Mouse (Mus musculus) spleen, adult 2 months (tissue): ENCODE measurements around the gene Hdhd3. TPM values are rescaled to one million over a fixed set of nuclear protein-coding genes. Genes with fewer than 3 reads are reported as not detected.
A peak's percentile ranks its signal among the peaks of the same experiment; 100 is the strongest.

Source experiments
- DNase-seq, 2 experiments: peaks; one replicate each; pipeline versions ENCODE4 v3.0.0 to v3.0.0-alpha.2; 2012 to 2021; ENCODE audit warnings: low spot score in 2 of 2, low read depth in 1 of 2
- H3K27ac ChIP-seq: fragments of 200-500 bp; 2 replicates; pipeline ENCODE4 v1.5.1; 2012; ENCODE audit warnings: low read length, inconsistent platforms; ENCODE audit not compliant: insufficient read depth
- H3K27me3 ChIP-seq: fragments of 200-500 bp; 2 replicates; pipeline ENCODE4 v1.6.1; 2012; ENCODE audit warnings: mild to moderate bottlenecking, moderate library complexity, low read length, inconsistent platforms; ENCODE audit not compliant: control insufficient read depth, insufficient read depth
- H3K36me3 ChIP-seq: fragments of 200-500 bp; 2 replicates; pipeline ENCODE4 v1.6.1; 2012; ENCODE audit warnings: mild to moderate bottlenecking, low read length, inconsistent platforms; ENCODE audit not compliant: control insufficient read depth, insufficient read depth
- H3K4me1 ChIP-seq: fragments of 200-500 bp; 2 replicates; pipeline ENCODE4 v1.6.1; 2011; ENCODE audit warnings: inconsistent platforms; ENCODE audit not compliant: control insufficient read depth, insufficient read depth, insufficient read length
- H3K4me3 ChIP-seq: fragments of 200-500 bp; 2 replicates; pipeline ENCODE4 v1.5.1; 2011; ENCODE audit warnings: mild to moderate bottlenecking, inconsistent platforms; ENCODE audit not compliant: insufficient read depth, insufficient read length; ENCODE audit errors: extremely low read depth
- CTCF ChIP-seq: fragments of 200-500 bp; IDR thresholded peaks from 2 replicates; pipeline ENCODE4 v1.5.1; 2011; ENCODE audit warnings: mild to moderate bottlenecking, inconsistent platforms; ENCODE audit not compliant: insufficient read depth, insufficient read length, insufficient replicate concordance; ENCODE audit errors: extremely low read depth
- POLR2A ChIP-seq: fragments of 200-500 bp; IDR thresholded peaks from 2 replicates; pipeline ENCODE4 v1.6.1; 2011; ENCODE audit warnings: low read depth, low read length, inconsistent platforms
- WGBS: fragments of 180-500 bp; shearing (Covaris S2); methylation state at CpG from one replicate; pipeline ENCODE4 v1.1.7; 2018; 5-methylcytosine and 5-hydroxymethylcytosine counted together
- polyA plus RNA-seq: library from polyadenylated mRNA; depleted of rRNA; stranded (reverse); fragments of >200 nt; gene quantifications from 2 replicates; pipeline ENCODE4 v1.2.3, GENCODE M21; 2012

The Hdhd3 gene
- polyA plus RNA-seq, 1 experiment = 1.9 TPM

GRCm38 (mm10) chr4:62487914-62488313 lies 15.4 kb downstream of the Hdhd3 start:
- Histone ChIP-seq H3K36me3 (no peaks in the 10 kb centered on the region), H3K4me3 (no peak overlapping the region), H3K27me3 (no peaks in the 10 kb centered on the region), H3K27ac (no peak overlapping the region), H3K4me1 (no peaks in the 10 kb centered on the region)
- 91% methylated on average over 2 of the region's 2 CpGs for WGBS
- TF ChIP-seq CTCF = no peak
- TF ChIP-seq POLR2A = no peak
- no peak for DNase-seq

GRCm38 (mm10) chr4:62487172-62487571 lies 16.1 kb downstream of the Hdhd3 start:
- DNase-seq = no peak
- Histone ChIP-seq H3K36me3 (no peaks in the 10 kb centered on the region), H3K27ac (no peak overlapping the region), H3K4me1 (no peaks in the 10 kb centered on the region), H3K4me3 (no peak overlapping the region), H3K27me3 (no peaks in the 10 kb centered on the region)
- WGBS = 87% methylated on average over 5 of the region's 5 CpGs
- no peak for TF ChIP-seq CTCF
- TF ChIP-seq POLR2A = no peak

- no peak overlapping the region for H3K4me3 ChIP-seq
- 95% methylated on average over 15 of the region's 15 CpGs for WGBS
- H3K36me3 ChIP-seq = no peaks in the 10 kb centered on the region
- H3K4me1 ChIP-seq = no peaks in the 10 kb centered on the region
- DNase-seq = no peak
- H3K27me3 ChIP-seq = no peaks in the 10 kb centered on the region
- TF ChIP-seq POLR2A (no peak), CTCF (no peak)
- no peak overlapping the region for H3K27ac ChIP-seq
Measured at GRCm38 (mm10) chr4:62486162-62486696, 17.0 kb downstream of the Hdhd3 start.

DNA sequence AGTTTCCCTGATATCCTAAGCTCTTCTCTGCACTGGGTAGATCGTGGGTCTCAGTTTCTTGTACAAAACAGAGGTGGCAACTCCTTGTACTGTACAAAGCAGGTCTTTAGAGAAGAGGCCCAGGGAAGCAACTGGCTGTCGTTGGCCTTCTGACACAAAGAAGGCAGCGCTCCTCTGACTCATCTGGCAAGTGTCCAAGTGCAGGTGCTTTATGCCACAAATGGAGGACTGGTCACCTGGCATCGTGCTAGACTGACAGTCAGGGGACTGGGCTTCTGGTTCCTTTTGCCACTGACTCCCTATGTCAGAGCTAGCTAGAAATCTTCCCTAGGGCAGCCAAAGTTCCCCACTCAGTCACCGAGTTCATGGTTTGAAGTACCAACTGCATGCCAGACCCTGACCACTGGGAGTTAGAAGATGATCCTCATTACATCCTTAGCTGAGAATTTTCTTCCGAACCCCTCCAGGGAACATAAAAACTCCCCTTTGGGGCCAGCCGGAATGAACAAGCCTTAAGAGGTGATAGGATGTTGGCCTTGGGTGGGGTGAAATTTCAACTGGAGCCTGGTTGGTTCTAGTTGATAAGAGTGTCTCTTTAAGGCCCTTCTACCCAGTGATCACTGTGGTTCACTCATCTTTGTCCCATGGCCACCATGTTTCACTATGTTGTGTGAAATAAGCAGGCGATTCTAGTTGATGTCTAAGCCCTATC lies 17.7 kb downstream of the Hdhd3 start:
- DNase-seq = no peak
- H3K27ac ChIP-seq = no peak overlapping the region
- H3K4me1 ChIP-seq = peaks cover 3% of the 10 kb centered on the region; the same call in 1 of the 2 replicates
- H3K4me3 ChIP-seq = no peak overlapping the region
- no peaks in the 10 kb centered on the region for H3K27me3 ChIP-seq
- H3K36me3 ChIP-seq = no peaks in the 10 kb centered on the region
- TF ChIP-seq POLR2A (no peak), CTCF (no peak)
- WGBS = 67% methylated on average over 8 of the region's 8 CpGs

- peaks cover 8% of the 10 kb centered on the region for H3K4me1 ChIP-seq
- no peak overlapping the region for H3K4me3 ChIP-seq
- no peaks in the 10 kb centered on the region for H3K36me3 ChIP-seq
- no peaks in the 10 kb centered on the region for H3K27me3 ChIP-seq
- no peak for DNase-seq
- TF ChIP-seq POLR2A (no peak), CTCF (no peak)
- WGBS = 49% methylated on average over 3 of the region's 3 CpGs
- H3K27ac ChIP-seq = no peak overlapping the region
Measured at GRCm38 (mm10) chr4:62484928-62485327, 18.3 kb downstream of the Hdhd3 start.

- 8% methylated on average over 10 of the region's 10 CpGs for WGBS
Measured at GRCm38 (mm10) chr4:62480709-62481605, 22.3 kb downstream of the Hdhd3 start.

More at GRCm38 (mm10) chr4:62480709-62481605, 22.3 kb downstream of the Hdhd3 start:
- H3K4me1 ChIP-seq = peaks cover 13% of the 10 kb centered on the region
- no peak overlapping the region for H3K4me3 ChIP-seq
- no peaks in the 10 kb centered on the region for H3K27me3 ChIP-seq
- no peak for TF ChIP-seq POLR2A
- TF ChIP-seq CTCF = no peak
- H3K36me3 ChIP-seq = no peaks in the 10 kb centered on the region
- peak; percentile 30 to 75 for DNase-seq
- H3K27ac ChIP-seq = peak overlapping the region; percentile 43
